Mouse (Mus musculus) layer of hippocampus, postnatal 25 days (tissue): Measurements from ENCODE around the gene Nubp2. TPM values are rescaled to one million over a fixed set of nuclear protein-coding genes. Genes with fewer than 3 reads are reported as not detected.

Experiments
- DNase-seq, 2 experiments: peaks; one replicate each; pipeline ENCODE4 v3.0.0; 2022; ENCODE audit warnings: mixed read lengths in 2 of 2, low spot score in 1 of 2; ENCODE audit errors: extremely low spot score in 1 of 2
- total RNA-seq, 2 experiments: library from RNA; stranded (reverse); gene quantifications; 2 replicates each; pipeline ENCODE4 v1.2.3; 2021

Gene Nubp2
- total RNA-seq, 2 experiments from 2014 or later: 33.5 to 38.1 TPM

GRCm38 (mm10) chr17:24867914-24868313, 18.2 kb downstream of the Nubp2 start:
- no peak for DNase-seq

GRCm38 (mm10) chr17:24865776-24866175, 20.4 kb downstream of the Nubp2 start, which contains the start of gene Igfals:
TSS of gene Igfals (plus strand) at chr17:24865997.
- no peak for DNase-seq

GRCm38 (mm10) chr17:24861785-24862184, 24.4 kb downstream of the Nubp2 start:
- no peak for DNase-seq

GRCm38 (mm10) chr17:24860076-24860475, 26.1 kb downstream of the Nubp2 start:
- DNase-seq: no peak

- peak in 1 of 2 experiments; percentile 26 for DNase-seq
Observed at GRCm38 (mm10) chr17:24858967-24859366, 27.2 kb downstream of the Nubp2 start.

- DNase-seq: no peak
Observed at GRCm38 (mm10) chr17:24857831-24858470, 28.2 kb downstream of the Nubp2 start.

- DNase-seq: no peak
Observed at GRCm38 (mm10) chr17:24856589-24856988, 29.6 kb downstream of the Nubp2 start.

GRCm38 (mm10) chr17:24855838-24856464, 30.2 kb downstream of the Nubp2 start:
- DNase-seq: no peak

- no peak for DNase-seq
Observed at GRCm38 (mm10) chr17:24851381-24852125, 34.6 kb downstream of the Nubp2 start.

- DNase-seq: no peak
Observed at GRCm38 (mm10) chr17:24850773-24851127, 35.4 kb downstream of the Nubp2 start.

GRCm38 (mm10) chr17:24850065-24850772, 35.9 kb downstream of the Nubp2 start, which contains the start of gene Fahd1:
TSS of gene Fahd1 (minus strand) at chr17:24850364.
- peak; percentile 75 to 96 for DNase-seq

GRCm38 (mm10) chr17:24849733-24850064, 36.5 kb downstream of the Nubp2 start:
- no peak for DNase-seq

- no peak for DNase-seq
Observed at GRCm38 (mm10) chr17:24848600-24849031, 37.5 kb downstream of the Nubp2 start.

GRCm38 (mm10) chr17:24847386-24847785, 38.8 kb downstream of the Nubp2 start:
- no peak for DNase-seq

- DNase-seq: no peak
Observed at GRCm38 (mm10) chr17:24844525-24844924, 41.6 kb downstream of the Nubp2 start.

- DNase-seq: no peak
Observed at GRCm38 (mm10) chr17:24842631-24843030, 43.5 kb downstream of the Nubp2 start.

- no peak for DNase-seq
Observed at GRCm38 (mm10) chr17:24841133-24841532, 45.0 kb downstream of the Nubp2 start.

GRCm38 (mm10) chr17:24840341-24840740, 45.8 kb downstream of the Nubp2 start:
- DNase-seq: no peak

GRCm38 (mm10) chr17:24839842-24840241, 46.3 kb downstream of the Nubp2 start, which contains the start of gene Hagh:
TSS of gene Hagh (plus strand) at chr17:24840143.
- DNase-seq: no peak
